ENCODE assay signal across 8 mouse cellular contexts in the genomic region with DNA sequence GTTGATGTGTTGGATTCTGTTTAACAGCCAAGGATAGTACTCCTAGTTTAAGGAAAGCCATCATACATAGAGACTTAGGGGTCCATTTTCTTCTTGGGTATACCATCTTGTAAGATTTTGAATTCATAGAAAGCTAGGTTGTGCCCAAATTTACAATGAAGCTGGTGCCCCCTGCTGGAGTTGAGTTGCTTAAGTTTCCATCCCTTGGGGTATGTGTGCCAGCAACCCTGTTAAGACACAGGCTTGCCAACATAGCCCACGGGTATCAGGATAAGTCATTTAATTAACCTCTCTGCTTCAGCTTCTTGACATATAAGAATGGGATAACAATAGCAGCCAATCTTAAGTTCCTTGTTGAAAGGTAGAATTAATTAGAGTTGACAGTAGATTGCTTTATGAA.
DNase-seq lines count a peak whose midpoint lies in the region; ATAC-seq lines count a peak whose summit lies in the region.

No protein-coding gene starts in this region.

- no peak overlapping the region for H3K27ac ChIP-seq in hindbrain, embryonic 10.5 days
- H3K27ac ChIP-seq in hindbrain, embryonic 16.5 days (ENCODE audit: low read depth, low read length), result no peak overlapping the region

- no peaks in the 10 kb centered on the region for H3K27me3 ChIP-seq in hindbrain, embryonic 10.5 days (ENCODE audit: insufficient read depth, poor library complexity, severe bottlenecking)
- no peaks in the 10 kb centered on the region for H3K27me3 ChIP-seq in hindbrain, embryonic 16.5 days (replicated peaks; ENCODE audit: control insufficient read depth, insufficient read depth, low read length)

- no peaks in the 10 kb centered on the region for H3K9me3 ChIP-seq in hindbrain, embryonic 10.5 days
- H3K9me3 ChIP-seq in hindbrain, embryonic 16.5 days (ENCODE audit: control insufficient read depth, low read length), result no peaks in the 10 kb centered on the region

- ATAC-seq in hindbrain, embryonic 16.5 days, result no peak

- no peak overlapping the region for H3K4me2 ChIP-seq in hindbrain, embryonic 16.5 days (ENCODE audit: low read length)

- peak; percentile 47 for DNase-seq in hindbrain, embryonic 10.5 days (ENCODE audit: low spot score)
- DNase-seq in NIH3T3 (ENCODE audit: low read depth), result peak; percentile 27
- DNase-seq in cerebellum, postnatal 14 days, result peak; percentile 64 to 74
- peak; percentile 20 for DNase-seq in gastrocnemius, postnatal 14 days
- peak; percentile 33 to 76 for DNase-seq in layer of hippocampus, postnatal 25 days (ENCODE audit: extremely low spot score in 1 of 2, low spot score in 1 of 2)
- DNase-seq in ovary, postnatal 10 days (ENCODE audit: low spot score), result peak; percentile 10
- no peak for DNase-seq in c-Kit-positive CD71-positive TER-119-positive erythroid progenitor cells, embryonic 14.5 days (ENCODE audit: low spot score)

- 70% methylated on average over 1 of the region's 1 CpGs for WGBS in hindbrain, embryonic 10.5 days
- WGBS in hindbrain, embryonic 16.5 days, result 32% methylated on average over 1 of the region's 1 CpGs

- no peak overlapping the region for H3K9ac ChIP-seq in hindbrain, embryonic 16.5 days (ENCODE audit: low read depth, low read length)

- intact Hi-C loops in gastrocnemius, postnatal 14 days (cut with DNase I; ENCODE audit: low total_unique reads), result loop anchor here (5.0 kb wide), 1 partner anchor 664 kb away; no protein-coding TSS in a partner anchor

- H3K4me3 ChIP-seq in hindbrain, embryonic 10.5 days, result no peak overlapping the region
- H3K4me3 ChIP-seq in hindbrain, embryonic 16.5 days (ENCODE audit: low read length), result no peak overlapping the region

- no peaks in the 10 kb centered on the region for H3K36me3 ChIP-seq in hindbrain, embryonic 10.5 days
- H3K36me3 ChIP-seq in hindbrain, embryonic 16.5 days (ENCODE audit: control insufficient read depth, insufficient read depth, low read length), result no peaks in the 10 kb centered on the region

- no peaks in the 10 kb centered on the region for H3K4me1 ChIP-seq in hindbrain, embryonic 10.5 days (replicated peaks)
- H3K4me1 ChIP-seq in hindbrain, embryonic 16.5 days (ENCODE audit: control insufficient read depth, insufficient read depth, low read depth, low read length), result no peaks in the 10 kb centered on the region
